Mouse (Mus musculus) intestine, embryonic 16.5 days (tissue): Measurements from ENCODE around the gene Aldh2. TPM values are rescaled to one million over a fixed set of nuclear protein-coding genes. Genes with fewer than 3 reads are reported as not detected.
"Not testable (repeated sequence)": the region's sequence is repeated elsewhere in the genome, so short reads cannot be mapped to it uniquely, and the experiment has no call there.

Experiments used
- ATAC-seq: fragments of 200-750 bp; cut with Nextera tagmentation; 2 replicates; pipeline ENCODE4 v1.8.0; 2017; ENCODE audit warnings: moderate TSS enrichment, moderate library complexity
- H3K27ac ChIP-seq: fragments of 300-500 bp; sonication (generic); 2 replicates; pipeline ENCODE4 v1.5.1; 2014; ENCODE audit warnings: mild to moderate bottlenecking, low read length
- H3K27me3 ChIP-seq: fragments of 300-500 bp; sonication (generic); replicated peaks from 2 replicates; pipeline ENCODE4 v1.6.1; 2014; ENCODE audit warnings: low read length, control low read depth, mixed read lengths; ENCODE audit not compliant: control insufficient read depth, insufficient read depth
- H3K36me3 ChIP-seq: fragments of 300-500 bp; sonication (generic); 2 replicates; pipeline ENCODE4 v1.6.1; 2014; ENCODE audit warnings: low read length, control low read depth; ENCODE audit not compliant: control insufficient read depth, insufficient read depth
- H3K4me1 ChIP-seq: fragments of 300-500 bp; sonication (generic); 2 replicates; pipeline ENCODE4 v1.6.1; 2014; ENCODE audit warnings: low read length, control low read depth, mixed read lengths; ENCODE audit not compliant: control insufficient read depth, insufficient read depth
- H3K4me2 ChIP-seq: fragments of 300-500 bp; sonication (generic); 2 replicates; pipeline ENCODE4 v1.6.1; 2014; ENCODE audit warnings: low read depth, low read length, control low read depth
- H3K4me3 ChIP-seq: fragments of 300-500 bp; sonication (generic); 2 replicates; pipeline ENCODE4 v1.5.1; 2014; ENCODE audit warnings: mild to moderate bottlenecking, low read length
- H3K9ac ChIP-seq: fragments of 300-500 bp; sonication (generic); 2 replicates; pipeline ENCODE4 v1.6.1; 2014; ENCODE audit warnings: low read depth, low read length
- H3K9me3 ChIP-seq: fragments of 300-500 bp; sonication (generic); 2 replicates; pipeline ENCODE4 v1.6.1; 2016; ENCODE audit warnings: low read length, control low read depth; ENCODE audit not compliant: control insufficient read depth
- WGBS: fragments of 180-500 bp; shearing (Covaris S2); extraction: QIAGEN DNeasy Blood & Tissue Kit; methylation state at CpG from one replicate; pipeline ENCODE4 v1.1.7; 2014; 5-methylcytosine and 5-hydroxymethylcytosine counted together
- polyA plus RNA-seq: library from polyadenylated mRNA; unstranded; fragments of >200 nt; fragmentation: Nextera tagmentation; extraction: Ambion mirVana; gene quantifications from 2 replicates; pipeline ENCODE4 v1.2.1, GENCODE M21; 2015

Gene Aldh2
- polyA plus RNA-seq, 1 experiment from 2014 or later = 236 TPM

DNA sequence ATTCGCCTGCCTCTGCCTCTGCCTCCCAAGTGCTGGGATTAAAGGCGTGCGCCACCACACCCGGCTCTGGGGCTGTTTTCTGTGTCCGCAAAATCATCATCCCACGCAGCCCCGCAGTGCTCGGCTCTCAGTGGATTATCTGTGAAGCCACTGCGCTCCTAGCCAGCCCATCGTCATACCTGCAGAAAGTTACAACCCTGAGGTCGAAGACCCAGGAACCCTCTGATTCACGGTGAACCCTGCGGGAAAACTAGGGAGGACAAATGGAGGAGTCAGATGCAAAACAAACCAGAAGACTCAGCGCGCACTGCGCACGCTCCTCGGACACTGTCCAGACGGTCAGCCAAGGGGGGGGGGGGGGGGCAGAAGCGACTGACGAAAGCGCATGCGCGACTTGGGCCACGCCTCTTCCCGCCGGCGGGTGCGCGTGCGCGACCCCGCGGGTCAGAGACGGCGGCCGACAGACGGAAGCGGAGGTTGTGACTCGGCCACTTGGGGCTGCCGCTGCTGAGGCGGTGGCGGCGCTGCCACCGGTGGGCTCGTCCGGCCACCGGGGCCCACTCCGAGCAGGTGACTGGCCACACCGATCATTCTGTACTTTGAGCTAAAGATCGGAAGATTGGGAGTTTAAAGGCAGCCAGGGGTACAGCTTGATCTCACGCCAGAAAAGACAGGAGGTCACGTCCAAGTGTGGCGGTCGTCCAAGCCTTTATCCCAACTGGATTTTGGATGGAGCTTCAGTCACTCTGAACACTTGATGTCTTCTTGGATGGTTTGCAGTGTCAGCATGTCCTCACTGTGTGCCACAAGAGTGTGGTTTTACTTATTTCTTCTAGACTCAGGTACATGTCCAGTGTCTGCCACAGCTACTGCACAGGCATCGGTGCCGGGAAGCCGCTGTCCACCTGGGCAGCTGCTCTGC lies 25.2 kb upstream of the Aldh2 start, which contains the start of gene Acad12:
Gene Acad12 (minus strand): TSS at position 347 of the 922 bp plus-strand sequence.
- Histone ChIP-seq H3K4me3 (peak within 1 kb of the TSS; percentile 61), H3K36me3 (no peaks in the 10 kb centered on the region), H3K9ac (peak within 1 kb of the TSS; percentile 74), H3K4me1 (no peaks in the 10 kb centered on the region; the same call in 1 of the 2 replicates), H3K27me3 (no peaks in the 10 kb centered on the region), H3K27ac (peak within 1 kb of the TSS; percentile 59), H3K9me3 (no peaks in the 10 kb centered on the region), H3K4me2 (peak within 1 kb of the TSS; percentile 88)
- peak; percentile 89 for ATAC-seq
- WGBS = 1% methylated on average over 57 of the region's 58 CpGs

GRCm38 (mm10) chr5:121614921-121615320 lies 21.3 kb upstream of the Aldh2 start:
- WGBS = 76% methylated on average over 3 of the region's 3 CpGs
- H3K27me3 ChIP-seq, H3K36me3 ChIP-seq, H3K4me3 ChIP-seq, H3K4me2 ChIP-seq, H3K4me1 ChIP-seq, H3K9ac ChIP-seq, ATAC-seq, H3K27ac ChIP-seq, H3K9me3 ChIP-seq: not testable (repeated sequence)

DNA sequence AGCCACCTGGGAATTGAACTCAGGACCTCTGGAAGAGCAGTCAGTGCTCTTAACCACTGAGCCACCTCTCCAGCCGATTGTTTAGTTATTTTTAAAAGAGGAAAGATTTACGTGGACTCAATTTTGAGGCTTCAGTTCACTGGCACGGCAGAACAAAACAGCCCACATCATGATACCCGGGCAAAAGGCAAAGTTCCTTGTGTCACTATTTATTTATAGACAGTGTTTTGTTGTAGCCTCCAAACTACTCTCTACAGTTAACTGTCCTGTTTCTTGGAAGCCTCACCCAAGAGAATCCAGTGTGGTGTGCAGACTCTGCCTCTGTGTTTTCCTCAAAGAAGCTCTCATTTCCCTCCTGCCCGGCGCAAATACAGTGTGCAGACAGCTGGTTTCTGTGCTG lies 18.4 kb upstream of the Aldh2 start:
- no peak overlapping the region for H3K27ac ChIP-seq
- ATAC-seq = no peak
- H3K4me2 ChIP-seq = no peak overlapping the region
- 77% methylated on average over 6 of the region's 6 CpGs for WGBS
- H3K4me3 ChIP-seq = no peak overlapping the region
- no peaks in the 10 kb centered on the region for H3K4me1 ChIP-seq
- no peaks in the 10 kb centered on the region for H3K9me3 ChIP-seq
- H3K9ac ChIP-seq = no peak overlapping the region
- H3K27me3 ChIP-seq = no peaks in the 10 kb centered on the region
- H3K36me3 ChIP-seq = no peaks in the 10 kb centered on the region

GRCm38 (mm10) chr5:121609556-121610135 lies 16.0 kb upstream of the Aldh2 start:
- not testable (repeated sequence) for H3K4me1 ChIP-seq, H3K27ac ChIP-seq, ATAC-seq, H3K36me3 ChIP-seq, H3K4me3 ChIP-seq, H3K27me3 ChIP-seq, H3K4me2 ChIP-seq, H3K9ac ChIP-seq, H3K9me3 ChIP-seq
- 58% methylated on average over 7 of the region's 8 CpGs for WGBS

DNA sequence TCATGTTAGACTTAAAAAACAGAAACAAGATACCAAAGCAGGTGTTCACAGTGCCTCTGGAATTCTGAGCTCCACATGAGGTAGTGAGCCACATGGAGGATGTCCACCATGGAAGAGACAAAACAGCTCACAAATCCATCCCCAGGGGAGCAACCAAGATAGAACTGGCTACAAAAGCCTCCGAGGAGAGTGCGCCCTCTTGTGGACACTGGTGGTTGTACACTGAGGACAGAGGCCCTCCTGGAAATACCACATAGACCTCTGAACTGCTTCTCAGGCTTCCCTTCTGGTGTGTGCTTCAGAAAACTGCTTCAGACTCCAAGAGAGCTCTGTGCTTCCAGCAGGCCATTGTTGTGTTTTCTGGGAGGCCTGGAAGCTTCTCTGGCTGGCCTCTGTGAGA lies 12.5 kb upstream of the Aldh2 start:
- Histone ChIP-seq H3K9me3 (no peaks in the 10 kb centered on the region), H3K27me3 (no peaks in the 10 kb centered on the region), H3K4me3 (no peak overlapping the region), H3K4me2 (no peak overlapping the region), H3K36me3 (no peaks in the 10 kb centered on the region), H3K4me1 (peaks cover 4% of the 10 kb centered on the region; the same call in 1 of the 2 replicates), H3K27ac (no peak overlapping the region), H3K9ac (no peak overlapping the region)
- no peak for ATAC-seq
- WGBS = 2% methylated on average over 2 of the region's 2 CpGs

- peak; percentile 68 for ATAC-seq
Measured at GRCm38 (mm10) chr5:121603815-121604214, 10.2 kb upstream of the Aldh2 start.

DNA sequence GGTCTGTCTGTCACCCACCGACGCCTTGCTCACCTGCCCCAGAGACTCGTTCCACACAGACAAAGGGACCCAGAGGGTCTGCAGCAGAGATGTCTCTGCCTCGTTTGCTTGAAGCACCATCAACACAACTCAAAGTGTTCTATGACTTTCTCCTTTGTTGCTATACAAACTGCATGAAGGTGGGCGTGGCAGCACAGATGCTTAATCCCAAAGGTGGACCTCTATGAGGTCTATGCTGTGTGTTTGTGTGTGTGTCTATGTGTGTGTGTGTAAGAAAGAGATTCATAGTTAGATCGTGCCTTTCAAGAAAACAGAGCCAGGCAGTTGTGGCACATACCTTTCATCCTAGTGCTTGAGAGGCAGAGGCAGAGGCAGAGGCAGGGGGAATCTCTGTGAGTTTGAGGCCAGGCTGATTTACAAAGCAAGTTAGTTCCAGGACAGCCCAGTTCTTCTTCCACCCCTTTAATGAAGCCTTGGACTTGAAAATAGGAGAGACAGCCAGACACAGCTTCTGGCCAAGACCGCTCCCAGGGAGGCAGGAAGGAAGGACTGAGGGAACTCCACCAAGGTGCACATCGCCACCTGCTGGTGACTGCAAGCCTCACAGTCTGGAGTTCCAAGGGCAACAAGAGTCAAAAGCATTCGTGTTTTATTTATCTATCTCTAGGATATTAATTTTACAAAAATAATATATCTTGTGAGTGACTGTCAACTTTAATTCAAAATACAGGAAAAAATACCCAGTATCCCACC lies 8.1 kb upstream of the Aldh2 start:
- Histone ChIP-seq H3K36me3 (no peaks in the 10 kb centered on the region), H3K27ac (no peak overlapping the region), H3K9me3 (no peaks in the 10 kb centered on the region), H3K4me2 (no peak overlapping the region), H3K4me1 (peaks cover 4% of the 10 kb centered on the region; the same call in 1 of the 2 replicates), H3K27me3 (no peaks in the 10 kb centered on the region), H3K4me3 (no peak overlapping the region), H3K9ac (peak overlapping the region; percentile 31; the same call in 1 of the 2 replicates)
- ATAC-seq = peak; percentile 59
- WGBS = 29% methylated on average over 9 of the region's 9 CpGs

More at GRCm38 (mm10) chr5:121603815-121604214, 10.2 kb upstream of the Aldh2 start:
- H3K27me3 ChIP-seq, H3K36me3 ChIP-seq, H3K4me2 ChIP-seq, H3K4me3 ChIP-seq, H3K27ac ChIP-seq, H3K9ac ChIP-seq, H3K4me1 ChIP-seq, H3K9me3 ChIP-seq: not testable (repeated sequence)
- WGBS = 68% methylated on average over 1 of the region's 1 CpGs

DNA sequence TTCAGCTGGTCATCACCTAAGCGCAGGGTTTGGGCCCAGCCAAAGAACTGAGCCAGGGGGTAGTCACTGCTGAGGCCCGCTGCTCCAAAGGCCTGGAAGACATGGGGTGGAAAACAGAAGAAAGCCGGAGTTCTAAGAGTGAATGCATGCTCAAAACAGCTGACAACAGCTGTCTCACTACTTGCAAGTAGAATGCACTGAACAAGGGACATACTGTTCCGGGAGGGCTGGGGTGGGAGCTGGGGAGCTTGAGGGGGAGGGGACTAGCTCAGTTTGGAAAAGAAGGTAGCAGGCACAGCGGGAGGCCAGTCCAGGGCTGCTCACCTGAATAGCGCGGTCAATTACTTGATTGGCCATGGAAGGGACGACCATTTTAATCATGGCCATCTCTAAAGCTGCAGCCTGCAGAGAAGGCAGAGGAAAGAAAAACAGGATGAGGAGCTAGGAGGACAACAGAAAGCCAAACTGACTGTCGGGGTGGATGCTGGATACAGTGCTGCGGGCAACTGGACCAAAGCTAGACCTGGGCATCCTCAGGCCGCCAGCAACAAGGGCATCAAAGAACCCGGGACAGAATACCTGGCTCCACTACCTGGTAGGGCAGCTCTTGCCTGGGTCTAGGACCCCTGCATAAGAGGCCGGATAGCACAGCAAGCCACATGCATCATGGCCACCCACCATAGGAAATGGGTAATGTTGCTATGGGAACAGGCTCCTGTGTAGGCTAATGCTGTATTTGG lies 5.4 kb upstream of the Aldh2 start:
- 64% methylated on average over 13 of the region's 13 CpGs for WGBS
- Histone ChIP-seq H3K36me3 (no peaks in the 10 kb centered on the region), H3K9me3 (no peaks in the 10 kb centered on the region), H3K4me1 (peaks cover 21% of the 10 kb centered on the region), H3K9ac (peak overlapping the region; percentile 25; the same call in 1 of the 2 replicates), H3K4me3 (no peak overlapping the region), H3K27me3 (no peaks in the 10 kb centered on the region), H3K27ac (peak overlapping the region; percentile 55; the same call in 1 of the 2 replicates), H3K4me2 (no peak overlapping the region)
- ATAC-seq = 0 out of 2 replicates have a peak, but pooled peaks have one; percentile 9
